Mouse (Mus musculus): ENCODE results near the gene Apbb2.

DNA sequence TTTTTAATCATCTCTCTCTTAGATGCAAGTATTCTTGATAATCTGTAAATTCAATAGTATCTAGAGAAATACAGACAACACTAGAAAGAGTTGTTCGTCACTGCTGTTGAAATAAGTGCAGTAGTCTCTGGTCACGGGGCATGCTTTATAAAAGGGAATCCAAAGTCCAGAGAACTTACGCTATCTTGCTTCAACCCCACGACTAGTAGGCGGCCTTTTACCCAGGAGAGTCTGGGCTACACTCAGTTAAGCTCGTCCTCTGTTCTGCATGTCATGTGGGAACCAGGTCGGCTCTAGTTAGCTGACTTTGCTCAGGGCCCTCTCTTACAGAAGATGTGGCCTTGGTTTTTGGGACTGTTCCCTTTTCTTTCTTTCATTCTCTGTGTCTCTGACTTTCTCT is 289.8 kb downstream of the Apbb2 start:
- TF ChIP-seq POLR2A (IDR thresholded peaks at IDR 0.05; ENCODE audit: control insufficient read depth, low read depth, low read length) (no peak), CTCF (IDR thresholded peaks at IDR 0.05; ENCODE audit: control insufficient read depth, insufficient read depth, insufficient replicate concordance, low read depth, low read length) (no peak)
